ENCODE assay signal across 9 mouse cellular contexts in genomic region chr1:42691202-42692170, GRCm38 (mm10). TPM values are rescaled to one million over a fixed set of nuclear protein-coding genes. Genes with fewer than 3 reads are reported as not detected.
DNase-seq lines count a peak whose midpoint lies in the region; ATAC-seq and TF ChIP-seq lines count a peak whose summit lies in the region.
"Had no signal": no experiment of that assay in that cellular context is flagged by ENCODE, and none has a peak within 500 bp of the region (broad histone marks: within the 10 kb centered on the region; RNA-seq: fewer than 3 reads in every experiment).

No protein-coding gene starts in this region.

- peak overlapping the region; percentile 99 for H3K4me3 ChIP-seq in forebrain, embryonic 13.5 days
- no peak overlapping the region for H3K4me3 ChIP-seq in kidney, postnatal 0 days (replicated peaks; ENCODE audit: low read depth, low read length)

- no peaks in the 10 kb centered on the region for H3K36me3 ChIP-seq in forebrain, embryonic 13.5 days (ENCODE audit: poor library complexity, severe bottlenecking)
- no peaks in the 10 kb centered on the region for H3K36me3 ChIP-seq in kidney, postnatal 0 days (ENCODE audit: insufficient read depth, low read length)

- H3K9ac ChIP-seq in forebrain, embryonic 13.5 days: peak overlapping the region; percentile 96
- H3K9ac ChIP-seq in kidney, postnatal 0 days (ENCODE audit: low read depth, low read length): no peak overlapping the region

- no peaks in the 10 kb centered on the region for H3K27me3 ChIP-seq in forebrain, embryonic 13.5 days
- peaks cover 45% of the 10 kb centered on the region for H3K27me3 ChIP-seq in kidney, postnatal 0 days (ENCODE audit: insufficient read depth, low read length)

- peak; percentile 87 for TF ChIP-seq CTCF in kidney, postnatal 0 days (IDR thresholded peaks at IDR 0.05; ENCODE audit: low read depth)

- peaks cover 31% of the 10 kb centered on the region for H3K4me1 ChIP-seq in forebrain, embryonic 13.5 days
- 0 out of 2 replicates have a peak, but pooled peaks cover 3% of the 10 kb centered on the region for H3K4me1 ChIP-seq in kidney, postnatal 0 days (replicated peaks; ENCODE audit: insufficient read depth, low read length)

- H3K27ac ChIP-seq in forebrain, embryonic 13.5 days: peak overlapping the region; percentile 100
- no peak overlapping the region for H3K27ac ChIP-seq in kidney, postnatal 0 days

- H3K9me3 ChIP-seq in forebrain, embryonic 13.5 days (replicated peaks): no peaks in the 10 kb centered on the region
- H3K9me3 ChIP-seq in kidney, postnatal 0 days (replicated peaks; ENCODE audit: low read length): no peaks in the 10 kb centered on the region

- peak; percentile 81 for DNase-seq in adrenal gland, postnatal 10 days
- no peak for DNase-seq in adrenal gland, adult 18-20 months (ENCODE audit: low spot score in 2 of 2)
- DNase-seq in right cerebral cortex, adult 18-20 months: peak; percentile 88
- no peak for DNase-seq in right cerebral cortex, postnatal 36 days (ENCODE audit: low spot score in 2 of 2)
- peak; percentile 91 for DNase-seq in kidney, postnatal 0 days (ENCODE audit: low spot score)
- peak; percentile 61 for DNase-seq in lung, postnatal 4 days
- peak; percentile 89 for DNase-seq in testis, postnatal 10 days (ENCODE audit: low spot score)

- ATAC-seq in forebrain, embryonic 13.5 days: peak; percentile 9; the same call in 1 of the 2 replicates
- no peak for ATAC-seq in kidney, postnatal 0 days (replicated peaks; ENCODE audit: low FRiP score, low read depth)

- peak overlapping the region; percentile 98 for H3K4me2 ChIP-seq in forebrain, embryonic 13.5 days
- peak overlapping the region; percentile 48; the same call in 1 of the 2 replicates for H3K4me2 ChIP-seq in kidney, postnatal 0 days (ENCODE audit: low read length)

- 2% methylated on average over 9 of the region's 9 CpGs for WGBS in forebrain, embryonic 13.5 days
- WGBS in kidney, postnatal 0 days: 3% methylated on average over 9 of the region's 9 CpGs

RNA-seq across cellular contexts. Expression of gene Pou3f3, which starts 4.1 kb away (rescaled TPM):
- under 1 TPM; 0.03 TPM for total RNA-seq in adrenal gland, postnatal 10 days (2021)
- total RNA-seq in adrenal gland, adult 18-20 months (2021): not detected
- polyA plus RNA-seq in forebrain, embryonic 13.5 days (2015; fragmentation: Nextera tagmentation; extraction: Ambion mirVana): 37.1 and 44.2 TPM in 2 replicates
- 12.4 and 13.2 TPM in 2 replicates for polyA plus RNA-seq in kidney, postnatal 0 days (2015; fragmentation: Nextera tagmentation; extraction: Ambion mirVana)
- polyA plus RNA-seq: heart, embryonic 14.5 days had no signal

Comparison
In these comparisons a context has a peak if more than half of its experiments do, and no peak if none do; other contexts are left out.
1. DNase-seq: peak in adrenal gland, postnatal 10 days (single experiment), right cerebral cortex, adult 18-20 months (single experiment), kidney, postnatal 0 days (single experiment), lung, postnatal 4 days (2 of 2) and testis, postnatal 10 days (single experiment); none in adrenal gland, adult 18-20 months (0 of 2) and right cerebral cortex, postnatal 36 days (0 of 2).